Mouse (Mus musculus) CD4-positive helper T cell, adult 2 months (primary cell): ENCODE data around the gene Kif17.

Experiments
- DNase-seq: peaks from one replicate; pipeline ENCODE4 v3.0.0-alpha.2; 2012; ENCODE audit warnings: low read depth, missing footprints, low spot score

Kif17 gene

DNA sequence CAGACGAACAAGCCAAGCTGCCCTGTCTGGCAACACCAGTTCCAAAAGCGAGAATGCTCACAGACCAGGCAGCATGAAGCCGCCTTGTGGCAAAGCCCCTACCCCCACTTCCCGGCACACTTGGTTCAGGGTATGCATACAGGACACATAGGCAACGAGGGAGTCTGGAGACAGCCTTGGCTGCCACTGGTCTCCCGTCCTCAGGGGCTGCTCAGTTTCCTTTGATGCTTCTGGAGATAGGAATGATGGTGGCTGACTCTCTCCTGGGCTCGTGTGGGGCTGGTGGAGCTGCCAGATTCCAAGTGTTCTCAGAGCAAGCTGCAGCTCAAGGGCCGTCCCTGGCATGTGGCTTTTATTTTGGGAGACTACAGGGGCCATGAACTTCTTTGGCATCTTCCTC is 91.2 kb downstream of the Kif17 start:
- no peak for DNase-seq

GRCm38 (mm10) chr4:138342048-138342447 is 91.8 kb downstream of the Kif17 start:
- no peak for DNase-seq

- no peak for DNase-seq
Measured at GRCm38 (mm10) chr4:138342778-138343177, 92.5 kb downstream of the Kif17 start.

DNA sequence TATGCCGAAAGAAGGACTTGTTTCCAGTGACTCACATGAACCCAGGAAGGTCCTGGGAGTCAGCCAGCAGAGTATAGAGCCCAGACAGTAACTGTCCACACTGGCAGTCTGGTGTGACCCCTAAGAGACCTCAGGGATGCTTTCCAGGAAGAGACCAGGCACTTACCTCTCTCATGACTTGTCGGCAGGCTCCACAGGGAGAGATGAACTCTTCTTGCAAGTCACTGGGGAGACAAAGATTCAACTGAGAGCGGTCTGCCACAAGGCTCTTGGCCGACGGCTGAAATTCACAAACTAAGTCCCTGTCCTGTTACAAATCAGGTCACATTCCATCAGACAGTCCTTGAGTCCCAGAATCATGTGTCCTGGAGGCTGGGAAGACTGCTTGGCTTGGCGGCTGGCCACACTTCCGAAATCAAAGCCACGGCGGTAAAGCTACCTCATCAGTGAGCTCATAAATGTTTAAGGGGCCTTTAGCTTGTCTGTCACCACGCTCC is 93.2 kb downstream of the Kif17 start:
- DNase-seq, result no peak

DNA sequence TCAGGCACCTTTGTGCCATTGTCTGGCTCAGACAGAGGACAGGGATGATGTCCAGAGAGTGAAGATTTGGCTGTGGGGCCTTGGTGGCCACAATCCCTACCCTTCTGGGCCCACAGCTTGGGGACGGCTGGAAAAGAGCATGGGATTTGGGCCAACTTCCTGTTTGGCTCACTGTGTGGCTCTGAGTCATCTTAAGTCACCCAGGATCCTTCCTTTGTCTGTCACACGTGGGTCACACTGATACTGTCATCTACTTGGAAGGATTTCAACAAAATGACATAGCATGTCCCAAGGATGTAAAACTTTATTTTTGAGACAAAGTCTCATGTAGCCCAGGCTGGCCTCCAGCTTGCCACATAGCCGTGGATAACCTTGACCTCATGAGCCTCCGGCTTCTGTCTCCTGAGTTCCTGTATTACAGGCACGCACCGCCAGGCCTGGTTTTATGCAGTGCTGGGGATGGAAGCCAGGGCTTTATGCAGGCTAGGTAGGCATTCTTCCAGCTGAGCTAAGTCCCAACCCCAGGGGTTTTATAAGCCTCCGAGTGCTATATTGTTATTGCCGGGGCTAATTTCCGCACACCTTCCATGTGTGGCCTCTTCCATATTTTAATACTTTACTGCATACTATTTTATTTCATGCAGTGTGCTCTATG is 94.8 kb downstream of the Kif17 start:
- DNase-seq, result no peak

GRCm38 (mm10) chr4:138347280-138347679 is 97.0 kb downstream of the Kif17 start:
- DNase-seq, result no peak

DNA sequence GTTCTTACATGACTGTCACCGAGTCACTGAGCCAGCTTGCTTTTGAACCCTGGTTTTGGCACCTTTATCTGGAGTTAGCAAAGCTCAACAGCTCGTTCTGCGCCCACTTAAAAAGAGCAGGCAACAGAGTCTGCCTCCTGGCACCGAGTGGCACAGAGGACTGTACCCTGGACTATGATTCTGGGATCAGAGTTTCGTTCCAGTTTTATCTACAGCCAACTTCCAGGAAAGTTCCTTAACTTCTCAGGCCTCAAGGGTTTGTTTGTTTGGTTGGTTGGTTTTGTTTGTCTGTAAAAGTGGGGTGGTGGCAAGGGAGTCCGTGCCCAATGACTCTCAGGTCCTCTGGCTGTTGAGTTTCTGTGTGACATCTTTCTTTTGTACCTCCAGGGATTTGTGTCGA is 98.5 kb downstream of the Kif17 start:
- no peak for DNase-seq
